Mouse (Mus musculus): ENCODE data around the gene Tmem214. TPM values are rescaled to one million over a fixed set of nuclear protein-coding genes. Genes with fewer than 3 reads are reported as not detected.
"Not testable (repeated sequence)": the region's sequence is repeated elsewhere in the genome, so short reads cannot be mapped to it uniquely, and the experiment has no call there.

Tmem214 gene
- polyA plus RNA-seq, 1 experiment from 2014 or later: 93.7 TPM

- peak overlapping the region; percentile 96 for H3K9ac ChIP-seq (ENCODE audit: low read length)
- ATAC-seq (ENCODE audit: insufficient read depth, low FRiP score): no peak
Observed at GRCm38 (mm10) chr5:30868981-30869380, 1.2 kb downstream of the Tmem214 start.

GRCm38 (mm10) chr5:30869405-30870130 lies 1.8 kb downstream of the Tmem214 start:
- Histone ChIP-seq H3K27me3 (ENCODE audit: control insufficient read depth, insufficient read depth, low read length) (no peaks in the 10 kb centered on the region), H3K4me3 (replicated peaks; ENCODE audit: low read length) (peak overlapping the region; percentile 97), H3K36me3 (ENCODE audit: control insufficient read depth, insufficient read depth, low read length) (peaks cover 12% of the 10 kb centered on the region), H3K9me3 (replicated peaks; ENCODE audit: control insufficient read depth, low read length) (no peaks in the 10 kb centered on the region), H3K9ac (ENCODE audit: low read length) (peak overlapping the region; percentile 96), H3K4me2 (ENCODE audit: low read depth, low read length) (peak overlapping the region; percentile 86), H3K27ac (ENCODE audit: low read length) (peak overlapping the region; percentile 71), H3K4me1 (ENCODE audit: control insufficient read depth, insufficient read depth, low read length) (peaks cover 6% of the 10 kb centered on the region)
- peak; percentile 94 for ATAC-seq (ENCODE audit: insufficient read depth, low FRiP score)
- under 1% methylated on average over 63 of the region's 63 CpGs for WGBS

More at GRCm38 (mm10) chr5:30868981-30869380, 1.2 kb downstream of the Tmem214 start:
- Histone ChIP-seq H3K4me3 (replicated peaks; ENCODE audit: low read length) (peak overlapping the region; percentile 97), H3K36me3 (ENCODE audit: control insufficient read depth, insufficient read depth, low read length) (peaks cover 6% of the 10 kb centered on the region; the same call in 1 of the 2 replicates), H3K27ac (ENCODE audit: low read length) (peak overlapping the region; percentile 25; the same call in 1 of the 2 replicates), H3K27me3 (ENCODE audit: control insufficient read depth, insufficient read depth, low read length) (no peaks in the 10 kb centered on the region), H3K9me3 (replicated peaks; ENCODE audit: control insufficient read depth, low read length) (no peaks in the 10 kb centered on the region), H3K4me2 (ENCODE audit: low read depth, low read length) (peak overlapping the region; percentile 54), H3K4me1 (ENCODE audit: control insufficient read depth, insufficient read depth, low read length) (peaks cover 10% of the 10 kb centered on the region)
- 15% methylated on average over 9 of the region's 9 CpGs for WGBS

- peak overlapping the region; percentile 71 for H3K27ac ChIP-seq (ENCODE audit: low read length)
- ATAC-seq (ENCODE audit: insufficient read depth, low FRiP score): no peak
- H3K27me3 ChIP-seq (ENCODE audit: control insufficient read depth, insufficient read depth, low read length): no peaks in the 10 kb centered on the region
- 14% methylated on average over 2 of the region's 2 CpGs for WGBS
- H3K9ac ChIP-seq (ENCODE audit: low read length): peak overlapping the region; percentile 96
- peak overlapping the region; percentile 86 for H3K4me2 ChIP-seq (ENCODE audit: low read depth, low read length)
- peaks cover 6% of the 10 kb centered on the region for H3K4me1 ChIP-seq (ENCODE audit: control insufficient read depth, insufficient read depth, low read length)
- H3K36me3 ChIP-seq (ENCODE audit: control insufficient read depth, insufficient read depth, low read length): peaks cover 16% of the 10 kb centered on the region
- H3K9me3 ChIP-seq (replicated peaks; ENCODE audit: control insufficient read depth, low read length): no peaks in the 10 kb centered on the region
- peak overlapping the region; percentile 97 for H3K4me3 ChIP-seq (replicated peaks; ENCODE audit: low read length)
Observed at GRCm38 (mm10) chr5:30870131-30870406, 2.3 kb downstream of the Tmem214 start.

DNA sequence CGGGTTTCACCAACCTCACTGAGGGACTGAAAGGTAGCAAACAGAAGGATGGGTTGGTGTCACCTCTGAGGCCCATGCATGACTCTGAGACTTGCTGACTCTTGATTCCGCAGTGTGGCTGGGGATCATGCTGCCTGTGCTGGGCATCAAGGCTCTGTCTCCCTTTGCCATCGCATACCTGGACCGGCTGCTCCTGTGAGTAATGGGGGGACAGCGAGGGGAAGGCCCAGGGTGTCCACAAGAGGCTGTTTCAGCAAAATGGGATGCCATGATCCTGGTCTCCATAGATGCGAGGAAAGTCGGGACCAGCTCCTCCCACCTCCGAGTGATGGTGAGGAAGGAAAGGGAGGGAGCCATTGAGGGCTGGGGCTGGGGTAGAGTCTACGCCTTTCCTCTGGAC lies 4.8 kb downstream of the Tmem214 start:
- H3K36me3 ChIP-seq (ENCODE audit: control insufficient read depth, insufficient read depth, low read length): peaks cover 23% of the 10 kb centered on the region
- peaks cover 6% of the 10 kb centered on the region for H3K4me1 ChIP-seq (ENCODE audit: control insufficient read depth, insufficient read depth, low read length)
- no peaks in the 10 kb centered on the region for H3K9me3 ChIP-seq (replicated peaks; ENCODE audit: control insufficient read depth, low read length)
- 92% methylated on average over 9 of the region's 9 CpGs for WGBS
- no peak overlapping the region for H3K9ac ChIP-seq (ENCODE audit: low read length)
- H3K4me2 ChIP-seq (ENCODE audit: low read depth, low read length): no peak overlapping the region
- no peak overlapping the region for H3K27ac ChIP-seq (ENCODE audit: low read length)
- H3K27me3 ChIP-seq (ENCODE audit: control insufficient read depth, insufficient read depth, low read length): no peaks in the 10 kb centered on the region
- ATAC-seq (ENCODE audit: insufficient read depth, low FRiP score): no peak
- no peak overlapping the region for H3K4me3 ChIP-seq (replicated peaks; ENCODE audit: low read length)

- Histone ChIP-seq H3K27me3 (ENCODE audit: control insufficient read depth, insufficient read depth, low read length) (no peaks in the 10 kb centered on the region), H3K4me3 (replicated peaks; ENCODE audit: low read length) (no peak overlapping the region), H3K9ac (ENCODE audit: low read length) (no peak overlapping the region), H3K36me3 (ENCODE audit: control insufficient read depth, insufficient read depth, low read length) (peaks cover 23% of the 10 kb centered on the region), H3K4me2 (ENCODE audit: low read depth, low read length) (no peak overlapping the region), H3K9me3 (replicated peaks; ENCODE audit: control insufficient read depth, low read length) (no peaks in the 10 kb centered on the region), H3K27ac (ENCODE audit: low read length) (no peak overlapping the region), H3K4me1 (ENCODE audit: control insufficient read depth, insufficient read depth, low read length) (peaks cover 6% of the 10 kb centered on the region)
- ATAC-seq (ENCODE audit: insufficient read depth, low FRiP score): no peak
- 88% methylated on average over 7 of the region's 7 CpGs for WGBS
Observed at GRCm38 (mm10) chr5:30874365-30874764, 6.6 kb downstream of the Tmem214 start.

DNA sequence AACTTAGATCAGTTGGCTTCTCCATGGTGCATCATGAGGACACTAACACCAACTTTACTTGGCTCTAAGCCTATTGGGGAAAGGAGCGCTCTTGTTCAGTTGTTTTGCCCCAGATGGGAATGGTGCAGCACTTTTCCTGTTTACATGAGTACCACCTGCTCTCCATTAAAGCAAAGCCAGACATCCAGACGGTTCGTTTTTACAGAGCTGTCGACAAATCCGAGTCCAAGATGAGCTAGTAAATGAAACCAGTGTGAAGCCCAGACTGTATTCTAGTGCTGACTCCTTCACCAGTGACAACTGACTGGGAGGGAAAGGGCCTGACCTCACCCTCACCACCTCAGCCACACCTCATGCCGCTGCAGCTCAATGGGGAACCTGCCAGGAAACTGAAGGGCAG lies 10.8 kb downstream of the Tmem214 start:
- 35% methylated on average over 6 of the region's 6 CpGs for WGBS

GRCm38 (mm10) chr5:30879347-30879943 lies 11.6 kb downstream of the Tmem214 start:
- peak; percentile 33; the same call in 1 of the 2 replicates for ATAC-seq (ENCODE audit: insufficient read depth, low FRiP score)
- no peak overlapping the region for H3K27ac ChIP-seq (ENCODE audit: low read length)
- no peak overlapping the region for H3K9ac ChIP-seq (ENCODE audit: low read length)
- H3K4me2 ChIP-seq (ENCODE audit: low read depth, low read length): no peak overlapping the region
- 65% methylated on average over 5 of the region's 5 CpGs for WGBS
- no peak overlapping the region for H3K4me3 ChIP-seq (replicated peaks; ENCODE audit: low read length)
- no peaks in the 10 kb centered on the region for H3K9me3 ChIP-seq (replicated peaks; ENCODE audit: control insufficient read depth, low read length)
- H3K27me3 ChIP-seq (ENCODE audit: control insufficient read depth, insufficient read depth, low read length): no peaks in the 10 kb centered on the region
- H3K4me1 ChIP-seq (ENCODE audit: control insufficient read depth, insufficient read depth, low read length): no peaks in the 10 kb centered on the region
- H3K36me3 ChIP-seq (ENCODE audit: control insufficient read depth, insufficient read depth, low read length): peaks cover 12% of the 10 kb centered on the region

More for the DNA sequence above, 10.8 kb downstream of the Tmem214 start:
- H3K4me3 ChIP-seq (replicated peaks; ENCODE audit: low read length): no peak overlapping the region
- no peaks in the 10 kb centered on the region for H3K27me3 ChIP-seq (ENCODE audit: control insufficient read depth, insufficient read depth, low read length)
- 0 out of 2 replicates have a peak overlapping the region, but pooled peaks have one; percentile 19 for H3K27ac ChIP-seq (ENCODE audit: low read length)
- H3K4me1 ChIP-seq (ENCODE audit: control insufficient read depth, insufficient read depth, low read length): no peaks in the 10 kb centered on the region
- no peak overlapping the region for H3K4me2 ChIP-seq (ENCODE audit: low read depth, low read length)
- H3K36me3 ChIP-seq (ENCODE audit: control insufficient read depth, insufficient read depth, low read length): peaks cover 20% of the 10 kb centered on the region
- no peak; the same call in 1 of the 2 replicates for ATAC-seq (ENCODE audit: insufficient read depth, low FRiP score)
- no peak overlapping the region for H3K9ac ChIP-seq (ENCODE audit: low read length)
- H3K9me3 ChIP-seq (replicated peaks; ENCODE audit: control insufficient read depth, low read length): no peaks in the 10 kb centered on the region

DNA sequence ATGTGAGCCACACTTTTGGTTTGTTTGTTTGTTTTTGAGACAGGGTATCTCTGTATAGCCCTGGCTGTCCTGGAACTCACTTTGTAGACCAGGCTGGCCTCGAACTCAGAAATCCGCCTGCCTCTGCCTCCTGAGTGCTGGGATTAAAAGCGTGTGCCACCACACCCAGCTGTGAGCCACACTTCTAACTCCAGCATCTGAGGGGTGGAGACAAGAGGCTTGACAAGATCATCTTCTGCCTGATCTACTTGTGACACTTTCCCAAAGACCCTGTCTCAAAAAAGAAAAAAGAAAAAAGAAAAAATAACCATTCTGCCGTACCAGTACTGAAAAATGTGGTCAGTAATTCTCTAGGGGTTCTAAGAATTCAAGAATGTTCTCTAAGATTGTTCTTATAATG lies 14.0 kb downstream of the Tmem214 start:
- H3K27me3 ChIP-seq (ENCODE audit: control insufficient read depth, insufficient read depth, low read length); H3K4me2 ChIP-seq (ENCODE audit: low read depth, low read length); H3K36me3 ChIP-seq (ENCODE audit: control insufficient read depth, insufficient read depth, low read length); H3K9ac ChIP-seq (ENCODE audit: low read length); H3K27ac ChIP-seq (ENCODE audit: low read length); ATAC-seq (ENCODE audit: insufficient read depth, low FRiP score); H3K9me3 ChIP-seq (replicated peaks; ENCODE audit: control insufficient read depth, low read length); H3K4me1 ChIP-seq (ENCODE audit: control insufficient read depth, insufficient read depth, low read length); H3K4me3 ChIP-seq (replicated peaks; ENCODE audit: low read length): not testable (repeated sequence)
- 84% methylated on average over 4 of the region's 4 CpGs for WGBS

DNA sequence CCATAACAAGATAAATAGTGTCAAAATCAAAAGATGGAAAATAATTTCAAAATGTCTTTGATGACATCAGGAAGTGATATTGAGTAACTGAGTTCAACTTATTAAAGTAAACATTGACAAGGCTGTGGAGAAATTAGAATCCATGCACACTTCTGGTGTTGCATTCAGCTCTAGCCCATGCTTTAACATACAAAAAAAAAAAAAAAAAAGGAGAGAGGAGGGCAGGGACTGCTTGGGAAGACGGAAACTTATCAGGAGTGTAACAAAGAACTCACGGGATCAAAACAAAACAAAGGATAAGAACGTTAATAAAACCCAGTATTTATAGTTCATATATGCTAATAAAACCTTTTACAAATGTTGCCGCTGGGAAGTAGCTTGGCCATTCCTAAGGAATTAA lies 18.4 kb downstream of the Tmem214 start:
- 44% methylated on average over 4 of the region's 4 CpGs for WGBS
- peak overlapping the region; percentile 89 for H3K4me2 ChIP-seq (ENCODE audit: low read depth, low read length)
- no peak overlapping the region; the same call in 1 of the 2 replicates for H3K4me3 ChIP-seq (replicated peaks; ENCODE audit: low read length)
- peaks cover 10% of the 10 kb centered on the region for H3K4me1 ChIP-seq (ENCODE audit: control insufficient read depth, insufficient read depth, low read length)
- no peak overlapping the region for H3K9ac ChIP-seq (ENCODE audit: low read length)
- H3K27me3 ChIP-seq (ENCODE audit: control insufficient read depth, insufficient read depth, low read length): no peaks in the 10 kb centered on the region
- no peak overlapping the region for H3K27ac ChIP-seq (ENCODE audit: low read length)
- no peaks in the 10 kb centered on the region for H3K9me3 ChIP-seq (replicated peaks; ENCODE audit: control insufficient read depth, low read length)
- H3K36me3 ChIP-seq (ENCODE audit: control insufficient read depth, insufficient read depth, low read length): no peaks in the 10 kb centered on the region
- ATAC-seq (ENCODE audit: insufficient read depth, low FRiP score): no peak
